Mouse (Mus musculus) liver, embryonic 15.5 days (tissue): Measurements from ENCODE around the gene B020031M17Rik. TPM values are rescaled to one million over a fixed set of nuclear protein-coding genes. Genes with fewer than 3 reads are reported as not detected.
"Not testable (repeated sequence)": the region's sequence is repeated elsewhere in the genome, so short reads cannot be mapped to it uniquely, and the experiment has no call there.

Experiments
- ATAC-seq: fragments of 200-750 bp; cut with Nextera tagmentation; 2 replicates; pipeline ENCODE4 v1.8.0; 2017; ENCODE audit warnings: moderate number of reproducible peaks, mild to moderate bottlenecking, moderate library complexity; ENCODE audit not compliant: insufficient read depth
- H3K27ac ChIP-seq: fragments of 300-500 bp; sonication (generic); replicated peaks from 2 replicates; pipeline ENCODE4 v1.5.1; 2015; ENCODE audit warnings: mild to moderate bottlenecking, inconsistent platforms
- H3K27me3 ChIP-seq: fragments of 300-500 bp; sonication (generic); 2 replicates; pipeline ENCODE4 v1.6.1; 2015; ENCODE audit warnings: mild to moderate bottlenecking, inconsistent platforms
- H3K36me3 ChIP-seq: fragments of 300-500 bp; sonication (generic); replicated peaks from 2 replicates; pipeline ENCODE4 v1.6.1; 2015; ENCODE audit warnings: moderate library complexity, mild to moderate bottlenecking, inconsistent platforms
- H3K4me1 ChIP-seq: fragments of 300-500 bp; sonication (generic); replicated peaks from 2 replicates; pipeline ENCODE4 v1.6.1; 2015; ENCODE audit warnings: inconsistent platforms
- H3K4me2 ChIP-seq: fragments of 300-500 bp; sonication (generic); 2 replicates; pipeline ENCODE4 v1.6.1; 2015; ENCODE audit warnings: moderate library complexity, mild to moderate bottlenecking, inconsistent platforms
- H3K4me3 ChIP-seq: fragments of 300-500 bp; sonication (generic); replicated peaks from 2 replicates; pipeline ENCODE4 v1.5.1; 2015; ENCODE audit warnings: mild to moderate bottlenecking, inconsistent platforms
- H3K9ac ChIP-seq: fragments of 300-500 bp; sonication (generic); 2 replicates; pipeline ENCODE4 v1.6.1; 2015; ENCODE audit warnings: moderate library complexity, mild to moderate bottlenecking, inconsistent platforms
- H3K9me3 ChIP-seq: fragments of 300-500 bp; sonication (generic); replicated peaks from 2 replicates; pipeline ENCODE4 v1.6.1; 2016; ENCODE audit warnings: inconsistent platforms
- WGBS: fragments of 180-500 bp; shearing (Covaris S2); methylation state at CpG from one replicate; pipeline ENCODE4 v1.1.7; 2015; ENCODE audit warnings: mixed read lengths; ENCODE audit not compliant: insufficient replicate concordance; 5-methylcytosine and 5-hydroxymethylcytosine counted together
- polyA plus RNA-seq: library from polyadenylated mRNA; unstranded; fragments of >200 nt; fragmentation: Nextera tagmentation; extraction: Ambion mirVana; gene quantifications from 2 replicates; pipeline ENCODE4 v1.2.1, GENCODE M21; 2015

Gene B020031M17Rik
- polyA plus RNA-seq, 1 experiment from 2014 or later: not detected

GRCm38 (mm10) chr13:119955089-119955488 lies 4.5 kb upstream of the B020031M17Rik start:
- not testable (repeated sequence) for H3K4me1 ChIP-seq, H3K27me3 ChIP-seq, H3K9me3 ChIP-seq, H3K9ac ChIP-seq, H3K4me3 ChIP-seq, ATAC-seq, H3K4me2 ChIP-seq, H3K27ac ChIP-seq, H3K36me3 ChIP-seq
- WGBS: 48% methylated on average over 2 of the region's 2 CpGs

- ATAC-seq: not testable (repeated sequence)
These were observed 21.4 kb downstream of the B020031M17Rik start, which contains the start of gene Gm21761 for GRCm38 (mm10) chr13:119929172-119929571. Gene Gm21761, minus strand, starts transcription at chr13:119929272.

GRCm38 (mm10) chr13:119924597-119925340 lies 25.8 kb downstream of the B020031M17Rik start:
- not testable (repeated sequence) for H3K27me3 ChIP-seq, H3K9me3 ChIP-seq, H3K4me3 ChIP-seq, H3K4me2 ChIP-seq, H3K36me3 ChIP-seq, H3K27ac ChIP-seq, ATAC-seq, H3K4me1 ChIP-seq, H3K9ac ChIP-seq
- 48% methylated on average over 3 of the region's 3 CpGs for WGBS

More at GRCm38 (mm10) chr13:119929172-119929571, 21.4 kb downstream of the B020031M17Rik start, which contains the start of gene Gm21761:
- H3K27me3 ChIP-seq, H3K36me3 ChIP-seq, H3K4me2 ChIP-seq, H3K27ac ChIP-seq, H3K9ac ChIP-seq, H3K9me3 ChIP-seq, H3K4me1 ChIP-seq, H3K4me3 ChIP-seq: not testable (repeated sequence)
- no CpG with 5 or more reads among the region's 5 CpGs for WGBS

GRCm38 (mm10) chr13:119916966-119917722 lies 33.5 kb downstream of the B020031M17Rik start:
- H3K27ac ChIP-seq, ATAC-seq, H3K36me3 ChIP-seq, H3K9ac ChIP-seq, H3K27me3 ChIP-seq, H3K9me3 ChIP-seq, H3K4me1 ChIP-seq, H3K4me3 ChIP-seq, H3K4me2 ChIP-seq: not testable (repeated sequence)
- WGBS: 34% methylated on average over 4 of the region's 5 CpGs

- H3K4me2 ChIP-seq, H3K9ac ChIP-seq, H3K4me1 ChIP-seq, ATAC-seq, H3K9me3 ChIP-seq, H3K27ac ChIP-seq, H3K27me3 ChIP-seq, H3K4me3 ChIP-seq, H3K36me3 ChIP-seq: not testable (repeated sequence)
- WGBS: 37% methylated on average over 2 of the region's 2 CpGs
These were observed 34.2 kb downstream of the B020031M17Rik start for GRCm38 (mm10) chr13:119916449-119916848.

Other genes with a start within 250 kb of the B020031M17Rik start
- 0.09 and 0.10 TPM in 2 replicates for gene Nim1k, start 194.9 kb downstream of the B020031M17Rik start, polyA plus RNA-seq
- 12.1 and 12.5 TPM in 2 replicates for gene Zfp131, start 159.9 kb downstream of the B020031M17Rik start, polyA plus RNA-seq
- gene AF067063, start 120.6 kb downstream of the B020031M17Rik start, polyA plus RNA-seq: not detected in 2 replicates
- not detected in 2 replicates for gene D13Ertd608e, start 114.8 kb downstream of the B020031M17Rik start, polyA plus RNA-seq
- not detected in 2 replicates for gene Tcstv1, start 56.0 kb downstream of the B020031M17Rik start, polyA plus RNA-seq
- gene Gm21761, start 21.5 kb downstream of the B020031M17Rik start, polyA plus RNA-seq: not detected in 2 replicates
- not detected in 2 replicates for gene Gm36079, start 76.2 kb upstream of the B020031M17Rik start, polyA plus RNA-seq
- 0.35 and 0.43 TPM in 2 replicates for gene Gm21188, start 101.4 kb upstream of the B020031M17Rik start, polyA plus RNA-seq
- gene Gm20767, start 189.4 kb upstream of the B020031M17Rik start, polyA plus RNA-seq: not detected in 2 replicates
- gene Gm21818, start 221.6 kb upstream of the B020031M17Rik start, polyA plus RNA-seq: not detected in 2 replicates